Mouse (Mus musculus) naive thymus-derived CD4-positive, alpha-beta T cell, adult 2 months (primary cell): ENCODE data around the gene Rgmb.
A peak's percentile ranks its signal among the peaks of the same experiment; 100 is the strongest.

Source experiments
- DNase-seq: peaks from one replicate; pipeline ENCODE4 v3.0.0-alpha.2; 2011; ENCODE audit warnings: low read depth

Gene Rgmb

DNA sequence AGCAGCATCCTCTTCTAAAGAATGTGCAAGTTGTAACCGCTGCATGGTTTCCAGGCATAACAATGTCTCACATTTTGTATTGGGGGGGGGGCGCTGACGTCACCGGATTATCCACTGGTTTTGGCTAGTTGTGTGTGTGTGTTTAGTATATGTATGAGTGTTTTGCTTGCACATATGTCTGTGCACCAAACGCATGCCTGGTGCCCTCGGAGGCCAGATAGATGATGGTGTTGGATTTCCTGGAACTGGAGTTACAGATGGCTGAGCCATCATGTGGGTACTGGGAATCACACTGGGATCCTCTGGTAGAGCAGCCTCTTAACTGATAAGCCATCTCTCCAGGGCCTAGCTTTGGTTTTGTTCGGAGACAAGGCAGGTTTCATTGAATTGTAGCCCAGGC lies 8.5 kb downstream of the Rgmb start:
- DNase-seq: no peak

DNA sequence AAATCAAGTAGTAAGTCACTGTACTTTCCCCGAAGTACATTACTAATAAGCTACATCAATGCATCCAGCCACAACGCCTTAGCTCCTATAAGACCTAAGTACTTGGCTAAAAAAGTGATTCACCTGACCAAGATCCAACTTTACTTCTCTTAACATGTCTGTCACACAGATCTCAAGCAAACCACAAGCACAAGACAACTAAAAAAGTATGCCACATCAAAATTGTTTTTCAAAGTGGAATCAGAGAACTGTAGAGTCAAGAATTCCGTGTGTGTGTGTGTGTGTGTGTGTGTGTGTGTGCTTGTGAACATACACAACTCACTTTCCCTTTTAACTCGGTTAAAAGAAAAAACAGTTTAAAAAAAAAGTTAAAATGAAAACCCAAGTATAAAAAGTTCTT lies 9.1 kb downstream of the Rgmb start:
- peak; percentile 76 for DNase-seq

DNA sequence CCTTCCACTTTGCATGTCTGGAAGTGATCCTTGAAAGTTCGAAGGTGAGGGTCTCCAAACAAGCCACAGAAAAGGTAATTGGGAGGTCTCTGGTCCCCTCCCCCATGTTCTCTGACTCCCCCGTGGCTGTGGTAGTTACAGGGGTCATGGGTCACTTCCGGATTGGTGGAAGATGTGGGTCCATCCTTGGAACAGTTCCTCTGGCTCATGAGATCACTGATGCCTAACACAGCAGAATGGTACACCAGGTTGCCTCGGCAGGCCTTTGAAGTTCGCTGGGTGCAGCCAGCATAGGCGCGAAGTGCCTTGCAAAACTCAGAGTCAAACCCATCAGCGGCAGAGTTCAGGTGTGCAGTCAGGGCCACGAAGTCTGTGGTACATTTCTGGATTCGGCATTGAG lies 10.1 kb downstream of the Rgmb start:
- no peak for DNase-seq

DNA sequence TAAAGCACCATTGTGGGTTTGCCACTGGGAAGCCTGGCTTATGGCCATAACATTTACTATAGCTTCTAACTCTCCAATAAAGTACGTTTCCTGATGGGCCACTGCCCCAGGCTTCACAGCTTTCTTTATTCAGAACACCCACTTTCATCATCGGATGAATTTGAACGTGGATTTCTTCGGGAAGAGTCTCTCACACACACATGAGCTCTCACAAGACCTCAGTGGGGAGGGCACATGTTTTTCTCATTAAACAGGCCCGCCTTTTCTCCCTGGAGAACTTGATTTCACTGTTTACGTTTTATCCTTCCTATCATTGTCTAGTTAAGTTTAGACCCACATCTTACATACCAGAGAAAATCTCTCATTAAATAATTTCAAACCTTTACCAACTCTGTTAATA lies 10.7 kb downstream of the Rgmb start:
- DNase-seq: no peak

DNA sequence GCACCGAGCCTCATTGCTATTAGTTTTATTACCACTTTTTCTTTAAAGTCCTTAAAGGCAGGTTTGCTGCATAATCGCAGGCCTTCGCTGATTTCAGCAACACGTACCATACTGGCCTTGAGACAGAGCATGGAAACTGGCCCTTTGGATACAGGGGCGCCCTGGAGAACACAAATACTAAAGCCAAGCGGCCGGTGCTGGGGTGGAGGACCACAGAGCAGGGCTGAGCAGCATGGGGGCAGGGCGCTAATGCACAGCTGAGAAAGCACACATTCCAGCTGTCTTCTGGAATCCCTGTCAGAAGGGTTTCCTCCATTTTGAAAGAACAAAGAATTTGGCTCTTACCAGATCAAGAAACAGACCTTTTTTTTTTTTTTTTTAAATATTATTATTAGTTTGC lies 12.5 kb downstream of the Rgmb start:
- no peak for DNase-seq

DNA sequence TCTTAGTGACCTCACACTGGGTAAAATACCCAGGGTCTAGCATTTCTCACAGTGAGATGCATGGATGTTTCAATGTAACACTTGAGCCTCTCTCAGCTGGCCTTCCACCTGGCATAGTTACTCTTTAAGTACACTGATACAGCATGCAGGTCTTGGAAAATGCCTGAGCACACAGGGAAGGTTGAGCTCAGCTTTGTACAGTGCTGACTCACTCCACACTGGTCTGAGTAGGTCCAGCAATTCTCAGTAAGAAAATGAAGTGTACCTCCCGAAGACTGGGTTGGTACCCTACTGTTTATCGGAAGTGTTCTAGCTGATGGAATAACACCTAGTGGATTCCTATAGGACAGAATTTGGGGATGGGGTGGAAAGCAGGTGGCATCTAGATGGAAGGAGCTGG lies 13.2 kb downstream of the Rgmb start:
- DNase-seq: no peak

DNA sequence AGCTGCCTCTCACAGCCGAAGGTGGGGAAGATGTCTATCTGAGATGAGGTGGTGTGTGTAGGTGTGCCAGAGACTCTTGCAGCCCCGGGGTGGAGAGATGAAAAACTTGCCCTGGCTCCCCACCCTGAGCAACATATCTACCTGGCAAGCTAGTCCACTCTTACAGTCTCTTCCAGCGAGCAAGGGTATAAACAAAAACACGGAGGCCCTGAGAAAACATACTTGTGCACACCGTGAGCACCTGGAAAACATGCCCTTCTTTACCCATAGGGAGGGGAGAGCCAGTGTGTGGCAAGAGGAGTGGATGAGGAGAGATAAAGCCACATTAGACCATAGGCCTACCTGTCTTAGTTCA lies 13.8 kb downstream of the Rgmb start:
- DNase-seq: no peak

DNA sequence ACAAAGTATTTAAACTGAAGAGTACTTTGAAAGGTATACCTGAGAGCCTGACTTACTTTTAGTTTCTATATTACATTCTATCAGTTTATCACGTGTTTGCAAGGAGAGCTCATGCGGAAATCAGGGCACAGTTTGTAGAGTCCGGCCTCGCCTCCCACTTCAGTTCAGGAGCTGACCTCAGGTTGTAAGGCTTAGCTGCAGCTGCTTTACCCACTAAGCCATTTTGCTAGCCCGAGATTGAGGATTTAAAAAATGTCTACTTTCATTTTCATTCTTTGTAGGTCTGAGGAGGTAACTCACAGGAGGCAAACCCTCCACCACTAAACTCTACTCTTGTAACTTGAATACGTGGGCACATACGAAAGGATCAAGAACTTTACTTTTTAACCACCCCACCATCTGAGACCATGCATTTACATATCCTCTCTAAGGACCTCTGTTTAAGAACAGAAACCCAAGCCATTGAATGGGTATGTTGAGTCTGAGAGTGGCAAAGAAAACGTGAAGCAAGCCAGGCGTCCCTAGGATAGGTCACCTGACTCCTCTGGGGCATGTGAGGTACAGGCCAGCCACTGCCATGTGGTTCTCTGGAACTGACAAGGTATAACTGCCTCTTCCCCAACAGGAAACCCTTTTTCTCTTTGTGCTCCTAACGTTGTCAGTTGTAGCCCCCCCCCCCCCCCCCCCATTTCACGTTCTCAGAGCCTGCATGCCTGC lies 14.3 kb downstream of the Rgmb start:
- peak; percentile 66 for DNase-seq

DNA sequence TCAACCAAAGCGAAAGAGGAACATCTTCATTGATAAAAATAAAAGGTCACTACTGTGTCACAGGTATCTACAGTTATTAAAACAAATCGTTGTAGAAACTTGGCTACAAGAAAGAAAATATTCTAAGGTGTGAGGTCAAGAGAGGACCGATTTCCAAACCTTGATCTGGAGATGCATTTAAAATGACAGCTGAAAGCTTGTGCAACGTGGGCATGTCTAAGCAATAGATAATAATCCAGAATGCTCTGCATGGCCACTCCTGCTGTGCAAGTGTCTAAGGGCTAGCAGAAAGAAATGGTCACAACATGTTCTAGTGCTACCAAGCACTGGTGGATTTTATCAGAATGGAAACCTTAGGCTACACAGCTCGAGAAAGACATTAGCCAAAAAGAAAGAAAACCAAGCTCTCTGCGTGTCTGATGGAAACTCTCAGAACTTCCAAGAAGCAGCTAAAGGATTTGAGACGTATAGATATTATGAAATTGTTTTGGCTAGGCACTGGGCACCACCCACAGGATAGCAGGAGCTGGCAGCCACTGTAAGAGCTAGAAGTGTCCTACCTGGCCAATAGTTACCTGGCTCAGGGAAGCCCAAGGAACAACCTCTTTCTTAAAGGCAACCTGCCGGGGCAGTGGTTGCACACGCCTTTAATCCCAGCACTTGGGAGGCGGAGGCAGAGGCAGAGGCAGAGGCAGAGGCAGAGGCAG lies 15.4 kb downstream of the Rgmb start:
- DNase-seq: no peak

DNA sequence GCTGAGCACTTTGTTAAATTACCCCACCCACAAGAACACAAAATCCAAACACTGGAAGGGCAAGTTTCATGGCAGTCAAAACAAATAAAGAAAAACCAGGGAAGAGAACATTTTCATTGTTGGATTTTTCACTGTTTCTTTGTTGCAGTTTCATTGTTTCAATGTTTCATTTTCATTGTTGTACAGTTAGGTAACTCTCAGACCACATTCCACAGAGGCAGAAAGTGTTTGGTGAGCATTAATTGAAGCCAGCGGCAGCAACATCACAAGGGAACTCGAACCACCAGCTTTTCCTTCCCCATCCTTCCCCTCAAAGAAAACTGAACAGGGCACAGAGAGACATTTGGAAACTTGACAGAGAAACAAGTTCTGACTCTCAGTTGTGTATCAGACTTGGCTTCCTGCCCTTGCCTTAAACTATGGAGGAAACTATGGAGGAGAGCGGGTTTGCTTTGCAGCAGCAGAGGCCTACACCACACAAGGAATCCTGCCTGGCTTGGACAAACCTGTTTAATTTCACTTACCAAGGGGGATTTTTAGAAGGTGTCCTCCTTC lies 17.1 kb downstream of the Rgmb start:
- DNase-seq: no peak

DNA sequence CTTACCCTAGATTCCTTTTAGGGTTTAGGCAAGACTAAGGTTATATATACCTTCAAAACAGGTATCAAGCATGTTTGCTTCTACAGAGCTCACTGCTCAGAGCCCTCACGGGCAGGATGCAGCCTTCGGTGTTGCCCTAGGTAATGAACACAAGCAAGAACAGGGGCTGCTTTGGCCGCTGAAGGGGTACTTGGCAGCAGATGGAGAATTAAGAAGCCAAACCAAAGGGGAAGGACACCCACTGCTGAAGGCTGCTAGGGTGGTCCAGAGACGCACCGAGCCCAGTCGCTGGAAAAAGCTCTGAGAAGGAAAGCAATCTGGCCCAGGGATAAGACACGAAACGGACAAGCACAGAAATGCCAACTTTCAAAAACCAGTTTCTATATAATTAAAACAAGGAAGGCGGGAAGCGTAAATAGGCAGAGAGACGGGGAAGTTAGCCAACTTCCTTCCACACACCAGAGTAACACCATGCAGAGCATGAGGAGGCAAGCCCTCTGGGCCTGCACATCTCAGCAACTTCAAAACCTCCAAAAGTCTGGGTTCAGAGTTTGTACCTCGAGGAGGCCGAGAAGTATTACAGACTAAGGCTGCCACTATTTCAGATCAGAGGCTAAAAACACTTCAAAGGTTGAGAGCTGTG lies 18.6 kb downstream of the Rgmb start:
- no peak for DNase-seq

DNA sequence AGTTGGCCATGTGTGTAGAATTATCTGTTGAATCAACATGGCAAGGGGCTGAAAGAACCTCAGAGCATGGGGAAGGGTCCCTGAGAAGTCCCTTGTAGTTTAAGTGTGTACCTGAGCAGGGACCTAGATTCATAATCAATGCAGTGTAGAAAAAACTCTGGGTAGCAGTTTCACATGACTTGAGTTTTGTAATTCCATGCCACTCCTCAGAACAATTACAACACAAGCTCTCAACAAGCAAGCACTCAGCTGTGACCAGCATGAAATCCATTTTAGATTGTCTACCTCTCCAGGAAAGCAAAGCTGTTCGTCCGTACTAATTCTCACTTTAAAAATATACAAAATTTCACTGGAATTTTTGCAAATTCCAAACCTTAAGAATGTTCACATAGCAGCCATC lies 20.9 kb downstream of the Rgmb start:
- DNase-seq: no peak

DNA sequence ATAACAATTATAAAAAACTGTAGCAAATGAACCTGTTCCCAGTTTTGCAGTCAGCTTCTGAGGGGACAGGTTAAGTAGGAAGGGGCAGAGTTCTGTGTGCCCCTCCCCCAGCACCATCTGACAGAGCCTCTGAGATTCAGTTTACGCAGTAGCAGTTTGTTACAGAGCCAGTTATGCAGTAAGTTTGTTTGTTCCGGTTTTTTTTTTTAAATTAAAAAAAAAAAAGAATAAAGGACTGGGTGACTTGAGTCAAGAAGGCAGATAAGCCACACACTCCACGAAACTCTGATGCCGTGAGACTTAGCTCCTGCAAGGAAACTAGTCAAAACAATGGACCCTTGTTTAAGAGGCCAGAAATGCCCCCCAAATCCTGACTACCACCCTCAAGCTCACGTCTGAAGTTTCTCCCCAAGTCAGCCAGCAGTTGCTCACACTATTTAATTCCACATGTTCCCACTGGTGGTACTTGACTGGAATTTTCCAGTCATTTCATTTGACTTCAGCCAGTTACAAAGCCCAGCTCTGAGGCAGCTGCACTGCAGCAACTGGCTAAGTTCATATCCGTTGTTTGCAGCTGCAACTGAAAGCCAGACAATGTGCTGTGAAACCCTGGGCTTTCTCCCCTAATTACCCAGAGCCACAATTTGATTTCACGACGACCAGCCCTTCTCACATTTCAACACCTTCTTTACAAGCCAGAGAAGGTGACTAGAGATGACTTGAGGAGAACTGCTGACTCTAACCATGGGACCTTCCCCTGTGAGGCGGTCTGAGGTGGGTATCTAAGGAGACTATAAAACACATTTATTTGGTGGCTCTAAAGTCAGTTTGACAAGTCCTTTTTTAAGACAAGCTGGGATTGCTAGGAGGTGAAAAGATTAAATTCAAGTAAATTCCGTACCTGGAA lies 22.1 kb downstream of the Rgmb start:
- no peak for DNase-seq

DNA sequence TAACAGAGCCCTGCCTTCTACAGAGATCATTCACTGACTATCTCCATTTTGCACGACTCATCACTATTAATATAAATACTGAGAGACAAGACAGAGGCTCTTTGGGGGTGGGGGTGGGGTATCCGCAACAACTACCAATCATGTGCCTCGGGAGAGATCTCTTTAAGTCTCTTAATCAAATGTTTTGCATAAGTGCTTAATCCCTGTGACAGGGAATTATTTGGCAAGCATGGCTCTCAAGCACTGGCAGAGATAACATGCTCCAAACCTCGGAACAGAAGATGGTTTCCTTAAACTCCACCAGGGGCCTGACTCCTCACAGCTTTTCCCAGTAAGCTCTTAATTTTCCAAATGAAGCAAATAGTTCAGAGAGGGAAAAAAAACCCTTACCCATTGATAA lies 22.8 kb downstream of the Rgmb start:
- no peak for DNase-seq

DNA sequence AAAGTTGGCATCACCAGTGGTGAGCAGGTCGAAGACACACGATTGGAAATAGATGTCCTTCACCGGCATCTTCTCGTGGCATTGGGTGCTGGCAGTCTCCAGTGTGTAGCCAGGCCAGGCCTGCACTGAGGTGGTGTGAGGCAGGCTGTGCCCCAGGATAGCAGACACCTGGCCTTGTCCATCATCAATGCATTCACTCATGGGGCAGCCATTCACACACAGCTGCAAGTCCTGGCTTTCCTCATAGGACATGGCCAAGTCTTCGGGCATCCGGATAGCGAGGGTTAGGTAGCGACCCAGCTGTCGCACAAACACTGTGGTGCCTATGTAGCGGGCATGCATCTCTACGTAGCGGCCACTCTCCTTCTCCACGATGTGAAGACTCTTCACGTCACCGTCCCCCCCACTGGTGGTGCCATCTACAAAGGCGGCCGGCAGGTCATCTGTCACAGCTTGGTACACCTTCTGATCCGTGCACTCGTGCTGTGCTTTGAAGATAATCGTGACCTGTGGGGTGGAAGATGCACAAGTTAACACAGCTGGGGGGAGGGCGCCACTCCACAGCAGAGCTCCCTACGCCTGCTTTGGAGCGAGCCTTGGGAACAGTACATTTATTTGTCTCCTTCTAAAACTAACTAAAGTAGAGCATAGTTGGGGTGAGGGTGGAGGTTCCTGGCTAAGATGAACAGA lies 23.4 kb downstream of the Rgmb start:
- DNase-seq: no peak

DNA sequence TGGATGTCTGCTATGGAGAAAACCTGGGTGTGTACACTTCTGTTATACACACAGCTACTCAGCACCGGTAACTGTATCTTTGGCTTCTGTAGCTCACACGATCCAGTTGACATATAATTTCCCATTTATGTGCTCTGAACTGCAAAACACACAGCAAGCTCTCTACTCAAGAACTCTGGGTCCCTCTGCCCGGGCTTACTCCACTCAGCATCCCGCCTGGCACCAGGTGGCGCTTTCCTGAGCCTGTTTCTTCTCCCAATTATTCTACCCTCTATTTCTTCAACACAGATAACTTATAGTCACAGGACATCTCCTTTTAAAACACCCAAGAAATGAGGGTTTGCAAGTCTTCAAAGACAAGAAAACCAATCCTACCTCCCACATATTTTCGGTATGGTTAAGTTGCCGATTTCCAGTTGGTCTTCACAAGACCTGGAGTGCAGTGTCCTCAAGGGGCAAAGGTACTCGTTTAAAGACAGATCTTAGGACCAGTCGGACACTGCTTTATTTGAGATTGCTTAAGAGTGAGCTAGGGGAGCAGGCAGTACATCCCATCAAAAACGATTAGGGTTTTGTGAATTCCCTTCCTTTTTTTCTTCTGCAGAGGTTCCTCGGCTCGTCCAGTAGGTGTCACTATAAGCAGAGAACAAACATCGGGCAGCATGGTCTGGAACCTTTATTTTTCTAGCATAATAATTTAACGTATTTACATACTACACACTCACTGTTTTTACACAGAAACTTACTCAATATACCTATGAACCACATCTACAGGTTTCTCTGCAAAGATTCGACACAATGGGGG lies 26.6 kb downstream of the Rgmb start:
- peak; percentile 63 for DNase-seq

DNA sequence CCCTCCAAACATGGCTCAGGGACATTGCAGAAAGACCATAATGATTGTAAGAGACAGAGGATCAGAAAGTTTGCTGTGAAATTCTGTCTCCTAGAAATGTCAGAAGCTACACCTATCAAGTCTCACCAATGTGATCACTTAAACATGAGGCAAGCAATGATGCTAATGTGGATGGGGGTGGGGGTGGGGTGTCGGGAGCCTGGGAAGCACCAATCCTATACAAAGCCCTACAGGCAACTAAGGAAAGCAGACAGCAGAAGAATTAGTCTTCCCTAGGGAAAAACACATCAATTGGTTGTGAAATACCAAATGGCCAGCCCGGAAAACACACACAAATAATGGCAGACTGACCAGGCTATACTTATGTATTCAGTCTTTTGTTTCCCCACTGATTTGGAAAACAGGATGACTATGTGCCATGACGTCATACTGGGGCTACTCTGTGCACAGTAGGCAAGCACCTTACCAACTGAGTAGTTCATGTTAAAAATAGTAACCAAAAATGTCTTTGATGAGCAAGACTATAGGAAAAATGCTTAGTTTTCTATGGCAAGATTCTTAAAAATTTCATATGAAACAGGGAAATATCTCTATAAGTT lies 31.5 kb downstream of the Rgmb start:
- DNase-seq: no peak

DNA sequence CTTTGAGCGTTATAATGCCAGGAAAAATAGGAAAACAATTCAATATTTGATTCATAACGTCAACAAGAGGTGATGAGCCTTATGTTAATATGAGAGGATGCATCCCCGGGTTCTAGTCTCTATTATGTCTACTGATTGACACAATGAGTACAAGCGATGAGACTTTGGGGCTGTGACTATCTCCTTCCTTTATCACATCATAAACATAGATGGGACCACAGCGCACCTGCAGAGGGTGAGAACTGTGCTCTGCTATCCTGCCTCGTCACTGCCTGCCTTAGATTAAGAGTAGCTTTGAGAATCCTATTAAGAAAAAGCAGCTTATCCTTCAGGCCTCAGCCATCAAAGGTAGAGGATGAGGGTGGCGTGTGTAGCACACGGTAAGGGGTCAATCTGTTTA lies 40.1 kb downstream of the Rgmb start:
- DNase-seq: no peak

DNA sequence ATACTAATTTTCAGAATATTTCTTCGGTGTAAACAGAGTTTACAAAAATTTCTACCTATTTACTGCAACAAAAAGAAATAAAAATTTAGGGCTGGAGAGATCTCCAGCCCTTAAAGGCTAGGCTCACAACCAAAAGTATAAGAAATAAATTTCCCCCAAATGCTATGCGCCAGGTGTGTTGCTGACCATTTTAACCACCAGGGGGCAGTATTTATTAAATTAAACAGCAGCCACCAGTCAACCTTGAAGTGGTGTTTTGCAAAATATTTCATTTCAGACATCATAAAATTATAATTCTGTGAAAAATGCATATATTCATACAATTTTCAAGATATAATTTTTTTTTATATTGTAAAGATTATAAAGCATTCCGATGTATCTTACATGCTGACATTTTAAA lies 43.8 kb downstream of the Rgmb start:
- DNase-seq: peak; percentile 68

DNA sequence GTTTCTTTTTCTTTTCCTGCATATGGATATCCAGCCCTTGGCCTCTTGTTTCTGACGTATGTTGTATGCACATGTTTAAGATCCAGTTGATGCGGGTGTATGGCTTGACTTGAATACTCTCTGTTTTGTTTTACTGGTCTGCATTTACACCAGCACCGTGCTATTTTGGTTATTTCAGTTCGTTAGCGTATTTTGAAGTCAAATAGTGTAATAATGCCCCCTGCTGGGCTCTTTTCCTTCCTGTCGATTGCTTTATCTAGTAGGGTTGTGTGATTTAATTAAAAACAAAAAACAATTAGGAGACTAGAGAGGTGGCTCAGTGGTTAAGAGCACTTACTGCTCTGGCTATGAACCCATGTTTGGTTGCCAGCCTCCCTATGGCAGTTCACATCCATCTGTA lies 52.9 kb downstream of the Rgmb start:
- peak; percentile 29 for DNase-seq
